Mouse (Mus musculus) mature B cell (primary cell): Measurements from ENCODE around the gene Klf6.

Experiments
- in situ Hi-C: fragments of 300-500 bp; cut with MboI; formaldehyde crosslinking; loops from 2 replicates; pipeline ENCODE4 v1.14.3; 2019

The Klf6 gene

GRCm38 (mm10) chr13:5862626-5863407 lies 1.5 kb downstream of the Klf6 start:
- in situ Hi-C loops = loop anchor here (10.0 kb wide), 1 partner anchor 88 kb away; no protein-coding TSS in a partner anchor

- in situ Hi-C loops = loop anchor here (10.0 kb wide), 1 partner anchor 89 kb away; no protein-coding TSS in a partner anchor
Observed at GRCm38 (mm10) chr13:5863408-5863891, 2.2 kb downstream of the Klf6 start.

GRCm38 (mm10) chr13:5864265-5865097 lies 3.2 kb downstream of the Klf6 start:
- in situ Hi-C loops = loop anchor here (10.0 kb wide), 1 partner anchor 90 kb away; no protein-coding TSS in a partner anchor

DNA sequence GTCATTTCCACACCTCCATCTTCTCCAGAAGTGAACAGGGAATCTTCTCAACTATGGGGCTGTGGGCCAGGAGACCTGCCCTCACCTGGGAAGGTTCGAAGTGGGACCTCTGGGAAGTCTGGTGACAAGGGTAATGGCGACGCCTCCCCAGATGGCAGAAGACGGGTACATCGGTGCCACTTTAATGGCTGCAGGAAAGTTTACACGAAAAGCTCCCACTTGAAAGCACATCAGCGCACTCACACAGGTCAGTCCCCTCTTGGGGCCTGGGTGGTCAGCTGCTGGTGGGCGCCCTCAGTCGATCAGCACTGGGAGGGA lies 3.8 kb downstream of the Klf6 start:
- in situ Hi-C loops = loop anchor here (10.0 kb wide), 1 partner anchor 90 kb away; no protein-coding TSS in a partner anchor

DNA sequence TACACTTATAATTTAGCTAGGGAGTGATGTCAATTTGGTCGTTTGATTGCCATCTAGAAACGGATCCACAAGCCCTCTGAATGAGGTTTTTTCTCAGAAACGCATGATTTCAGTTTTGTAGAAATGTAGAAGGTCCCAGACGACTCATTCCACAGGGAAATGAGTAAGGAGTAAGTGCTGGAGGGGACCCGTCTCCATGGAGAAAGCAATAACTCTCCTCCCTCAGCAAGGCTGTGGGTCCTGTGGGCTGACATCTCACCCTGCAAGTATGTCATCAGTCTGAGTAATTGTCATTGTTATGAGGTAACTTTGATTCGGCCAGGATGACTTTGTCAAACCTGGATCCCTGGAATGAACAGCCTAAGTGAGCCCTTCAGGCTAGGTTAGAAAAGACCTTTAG lies 4.8 kb downstream of the Klf6 start:
- in situ Hi-C loops = loop anchor here (10.0 kb wide), 1 partner anchor 91 kb away; no protein-coding TSS in a partner anchor

DNA sequence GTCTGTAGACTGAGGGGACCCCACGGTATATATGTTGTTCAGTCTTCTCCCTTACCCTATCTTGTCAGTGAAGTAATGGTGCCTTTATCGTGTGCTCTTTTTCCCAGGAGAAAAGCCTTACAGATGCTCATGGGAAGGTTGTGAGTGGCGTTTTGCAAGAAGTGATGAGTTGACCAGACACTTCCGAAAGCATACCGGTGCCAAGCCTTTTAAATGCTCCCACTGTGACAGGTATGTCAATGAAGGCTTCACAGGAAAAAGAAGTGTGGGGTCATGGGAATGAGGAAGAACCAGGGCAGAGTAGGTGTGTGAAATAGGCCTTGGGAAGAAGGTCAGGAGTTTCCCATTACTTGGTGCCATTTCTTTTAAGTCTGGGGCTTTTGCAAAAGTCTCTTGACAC lies 5.2 kb downstream of the Klf6 start:
- in situ Hi-C loops = loop anchor here (10.0 kb wide), 1 partner anchor 92 kb away; no protein-coding TSS in a partner anchor

DNA sequence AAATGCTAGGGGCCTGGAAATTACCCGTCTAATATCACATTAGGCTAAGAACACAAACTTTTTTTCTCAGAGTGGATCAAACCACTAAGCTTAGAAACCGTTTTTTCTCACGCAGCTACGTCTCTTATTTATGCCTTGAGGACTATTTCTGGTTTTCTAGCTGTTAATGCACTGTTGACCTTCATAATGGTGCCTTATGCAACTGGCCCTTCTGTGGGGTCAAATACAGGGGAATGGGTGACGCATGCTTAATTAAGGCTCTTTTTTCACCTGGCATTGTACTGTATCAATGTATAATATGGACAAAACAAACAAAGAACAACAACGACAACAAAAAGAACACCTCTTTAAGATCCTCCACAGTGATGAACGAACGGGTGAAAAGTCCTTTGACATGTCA lies 7.1 kb downstream of the Klf6 start:
- in situ Hi-C loops = loop anchor here (10.0 kb wide), 1 partner anchor 94 kb away; no protein-coding TSS in a partner anchor

DNA sequence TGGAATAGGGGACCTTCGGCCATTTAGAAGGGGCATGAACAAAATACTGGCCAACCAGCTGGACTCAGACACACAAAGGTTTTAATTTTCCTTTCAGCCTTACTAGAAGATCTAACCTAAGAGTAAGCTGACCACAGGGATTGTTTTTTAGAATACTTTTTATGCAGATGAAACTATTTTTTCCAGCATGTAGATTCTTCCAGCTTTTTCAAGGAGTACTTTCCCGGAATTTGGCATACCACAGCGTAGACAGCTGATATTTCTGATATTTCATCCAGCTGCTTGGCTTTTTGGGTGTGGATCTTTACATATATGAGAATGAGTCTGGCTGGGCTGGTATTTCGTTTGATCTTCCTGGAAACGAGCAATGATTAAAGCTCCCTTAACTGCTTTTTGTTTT lies 8.2 kb downstream of the Klf6 start:
- in situ Hi-C loops = loop anchor here (10.0 kb wide), 1 partner anchor 95 kb away; no protein-coding TSS in a partner anchor

DNA sequence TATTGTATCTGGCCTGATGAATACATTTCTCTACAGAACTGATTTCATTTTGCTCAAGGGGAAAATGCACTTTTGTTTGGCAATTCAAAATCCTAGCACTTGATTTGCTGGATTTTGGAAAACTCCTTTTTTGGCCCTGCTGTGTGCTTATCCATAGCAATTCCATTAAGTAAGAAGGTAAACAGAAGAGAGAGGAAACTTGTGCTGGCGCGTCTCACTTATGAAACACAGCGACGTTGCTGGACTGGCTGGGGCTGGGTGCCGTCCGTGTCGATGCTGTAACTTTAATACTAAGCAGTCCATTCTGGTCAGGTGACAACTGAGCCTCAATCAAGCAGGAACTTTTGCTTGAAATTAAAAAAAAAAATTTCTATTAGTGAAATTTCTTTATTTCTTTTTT lies 8.6 kb downstream of the Klf6 start:
- in situ Hi-C loops = loop anchor here (10.0 kb wide), 1 partner anchor 95 kb away; no protein-coding TSS in a partner anchor

DNA sequence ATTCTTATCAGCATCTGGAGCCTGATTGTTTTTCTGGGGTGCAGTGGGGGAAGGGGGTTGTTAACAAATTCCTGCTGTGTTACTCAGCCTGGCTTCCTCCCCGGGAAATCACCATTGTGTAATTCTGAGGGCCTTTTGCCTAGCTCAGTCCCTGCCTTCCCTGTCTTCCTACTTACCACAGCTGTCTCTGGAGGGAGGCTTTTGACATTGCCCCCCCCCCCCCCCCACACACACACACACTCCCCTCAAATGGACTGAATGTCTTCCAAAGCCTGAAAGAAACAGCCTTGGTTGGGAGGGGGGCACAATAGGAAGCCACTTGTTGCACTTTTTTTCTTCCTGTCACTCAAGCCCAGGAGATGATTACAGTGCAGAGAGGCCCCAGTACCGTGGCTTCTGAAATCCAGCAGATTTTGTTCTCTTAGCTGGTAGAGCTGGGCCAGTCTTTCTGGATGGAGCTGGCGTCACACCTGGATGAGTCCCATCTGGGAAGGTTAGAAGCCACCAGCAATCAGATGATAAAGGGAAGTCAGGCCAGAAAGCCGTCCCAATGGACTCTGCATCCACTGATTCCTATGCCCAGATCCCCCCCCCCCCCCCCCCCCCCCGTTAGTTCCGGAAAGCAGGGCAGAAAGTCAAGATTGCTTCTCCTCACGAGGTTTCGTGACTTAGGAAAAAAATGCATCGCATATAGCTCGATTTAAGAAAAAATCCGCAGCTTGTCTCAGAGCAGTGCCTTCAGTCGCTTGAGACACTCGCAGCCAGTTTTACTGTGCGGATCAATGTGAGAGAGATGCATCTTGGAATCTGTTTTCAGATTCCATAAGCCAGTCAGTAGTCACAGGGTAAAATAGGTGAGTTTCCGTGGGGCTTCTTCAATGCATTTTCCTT lies 9.3 kb downstream of the Klf6 start:
- in situ Hi-C loops = no loop called here

- in situ Hi-C loops = no loop called here
Observed at GRCm38 (mm10) chr13:5871414-5871813, 10.1 kb downstream of the Klf6 start.

GRCm38 (mm10) chr13:5873681-5874080 lies 12.4 kb downstream of the Klf6 start:
- in situ Hi-C loops = no loop called here

DNA sequence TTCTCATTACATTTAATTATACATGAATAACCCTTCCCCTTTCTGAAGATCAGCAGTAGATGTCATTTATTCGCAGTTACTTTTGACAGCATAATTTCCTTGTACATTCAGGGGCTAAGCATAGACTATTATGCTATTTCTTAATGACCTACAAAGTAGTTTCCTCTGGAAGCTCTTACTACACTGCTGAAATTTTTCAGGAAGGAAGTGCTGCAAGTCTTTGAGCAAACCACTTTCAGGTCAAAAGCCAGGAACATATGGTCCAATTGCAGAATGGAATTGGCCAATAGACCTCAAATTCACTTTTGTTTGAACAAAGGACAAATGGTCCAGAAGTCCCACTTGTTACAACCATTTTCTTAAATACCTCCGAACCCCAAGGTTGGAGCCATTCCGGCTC lies 14.2 kb downstream of the Klf6 start:
- in situ Hi-C loops = no loop called here

DNA sequence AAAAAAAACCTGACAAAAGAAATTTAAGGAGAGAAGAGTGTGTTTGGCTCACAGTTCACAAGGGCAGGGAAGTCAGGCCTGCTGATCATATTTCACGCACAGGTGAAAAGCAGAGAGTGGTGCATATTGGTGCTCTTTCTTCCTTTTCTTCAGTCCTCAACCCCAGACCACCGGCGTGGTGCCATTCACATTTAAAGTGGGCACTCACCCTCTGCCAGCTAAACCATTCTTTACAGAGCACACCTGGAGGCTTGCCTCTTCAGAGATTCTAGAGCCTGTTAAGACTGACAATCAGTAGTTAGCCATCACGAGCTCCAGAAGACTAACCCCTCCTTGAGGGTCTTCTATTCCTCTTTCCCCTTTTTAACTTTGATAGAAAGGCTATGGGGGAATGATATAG lies 17.5 kb downstream of the Klf6 start:
- in situ Hi-C loops = no loop called here

GRCm38 (mm10) chr13:5886810-5887209 lies 25.5 kb downstream of the Klf6 start:
- in situ Hi-C loops = no loop called here

GRCm38 (mm10) chr13:5888164-5888563 lies 26.9 kb downstream of the Klf6 start:
- in situ Hi-C loops = no loop called here

GRCm38 (mm10) chr13:5888731-5889130 lies 27.4 kb downstream of the Klf6 start:
- in situ Hi-C loops = no loop called here

DNA sequence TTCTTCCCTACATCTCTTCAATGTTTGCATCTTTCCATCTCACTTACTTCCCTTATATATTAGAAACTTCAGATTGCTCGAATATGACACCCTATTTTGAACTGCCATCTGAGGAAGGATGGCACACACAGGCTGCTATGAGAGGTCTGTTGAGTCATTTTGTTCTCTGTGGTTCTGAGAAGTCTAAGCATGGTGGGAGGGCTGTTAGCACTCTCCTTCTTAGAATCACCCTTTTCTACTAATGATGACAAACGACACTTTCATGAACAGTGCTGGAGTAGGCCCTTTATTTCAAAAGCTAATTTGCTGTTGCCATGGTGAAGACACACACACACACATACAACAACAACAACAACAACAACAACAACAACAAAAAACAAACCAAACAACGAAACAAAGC lies 28.8 kb downstream of the Klf6 start:
- in situ Hi-C loops = no loop called here

DNA sequence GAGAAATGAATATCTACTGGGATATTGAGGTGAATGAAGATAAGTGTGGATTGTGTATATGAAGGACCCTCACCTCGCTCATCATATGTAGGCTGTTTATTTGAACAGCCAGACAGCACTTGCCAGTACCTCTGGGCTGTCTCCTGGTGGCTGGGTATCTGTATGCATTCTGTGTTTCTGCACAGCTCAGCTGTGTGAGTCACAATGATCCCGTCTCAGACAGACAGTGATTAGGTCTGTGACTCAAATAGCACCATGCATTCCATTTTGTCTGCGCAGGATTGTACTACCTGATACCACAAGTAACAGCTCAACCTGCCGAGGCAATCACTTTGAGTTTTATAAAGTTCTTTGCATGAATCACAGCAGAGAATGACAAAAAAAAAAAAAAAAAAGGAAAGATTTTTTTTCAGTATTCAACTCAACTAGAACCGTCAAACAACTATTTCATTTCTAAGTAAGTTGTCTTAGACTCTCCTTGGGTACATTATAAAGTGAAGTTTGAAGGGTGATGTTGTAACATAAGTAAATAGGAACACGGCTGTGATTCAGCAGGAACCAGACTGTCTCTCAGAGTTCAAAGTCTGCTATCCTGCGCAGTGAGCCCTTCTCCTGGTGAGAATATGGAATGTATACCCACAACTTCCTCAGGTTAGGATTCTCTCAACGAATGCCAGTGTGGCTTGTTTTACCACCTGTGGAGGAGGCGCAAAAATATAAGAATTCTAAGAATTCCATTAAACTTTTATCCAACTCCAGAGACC lies 31.6 kb downstream of the Klf6 start:
- in situ Hi-C loops = no loop called here

- in situ Hi-C loops = no loop called here
Observed at GRCm38 (mm10) chr13:5894910-5895309, 33.6 kb downstream of the Klf6 start.

- in situ Hi-C loops = no loop called here
Observed at GRCm38 (mm10) chr13:5895851-5896250, 34.6 kb downstream of the Klf6 start.
